In the genomic region with DNA sequence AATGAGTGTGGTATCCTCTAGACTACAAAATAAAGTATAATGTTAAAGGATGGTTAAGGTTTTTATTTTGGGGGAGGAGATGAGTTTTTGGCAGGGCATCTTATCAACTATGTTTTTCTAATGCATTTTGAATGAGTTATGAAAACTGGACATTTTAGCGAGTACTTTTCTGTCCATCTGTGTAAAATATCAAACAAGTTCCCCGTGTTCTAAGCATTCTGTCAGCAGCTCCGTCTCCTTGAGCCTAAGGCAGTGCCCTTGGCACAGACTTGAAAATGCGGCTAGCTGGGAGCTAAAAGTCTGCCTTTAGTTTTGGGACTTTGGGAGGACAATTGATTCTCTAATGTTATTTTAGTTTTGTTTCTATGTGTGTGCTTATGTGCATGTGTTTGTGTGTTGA, we compare ENCODE assay signal across 30 mouse cellular contexts.
"Had no signal": no experiment of that assay in that cellular context is flagged by ENCODE, and none has a peak within 500 bp of the region (broad histone marks: within the 10 kb centered on the region; RNA-seq: fewer than 3 reads in every experiment).

No protein-coding gene starts in this region.

- DNase-seq: left cerebral cortex, postnatal 4 days; liver; liver, embryonic 13.5 days; liver, postnatal 0 days; lung, adult 18-20 months; lung, adult 2 months; lung, embryonic 14.5 days; lung, postnatal 10 days; lung, postnatal 14 days; lung, postnatal 36 days; lung, postnatal 4 days; midbrain, embryonic 14.5 days had no signal

- H3K4me2 ChIP-seq: limb, embryonic 12.5 days; limb, embryonic 13.5 days; limb, embryonic 15.5 days; liver, embryonic 11.5 days; liver, embryonic 12.5 days; liver, embryonic 13.5 days; liver, embryonic 15.5 days; lung, embryonic 14.5 days; lung, embryonic 15.5 days; midbrain, embryonic 12.5 days; midbrain, embryonic 13.5 days; neural tube, embryonic 12.5 days had no signal

- H3K4me1 ChIP-seq: limb, embryonic 10.5 days; limb, embryonic 12.5 days; limb, embryonic 13.5 days; limb, embryonic 15.5 days; liver, embryonic 12.5 days; liver, embryonic 13.5 days; liver, embryonic 15.5 days; lung, embryonic 15.5 days; megakaryocyte, embryonic 14.5 days; midbrain, embryonic 10.5 days; midbrain, embryonic 12.5 days; midbrain, embryonic 13.5 days; neural tube, embryonic 12.5 days had no signal

- ATAC-seq: liver, embryonic 12.5 days; liver, postnatal 0 days; lung, postnatal 0 days; midbrain, embryonic 13.5 days; midbrain, embryonic 16.5 days had no signal

- H3K9ac ChIP-seq: limb, embryonic 12.5 days; limb, embryonic 13.5 days; limb, embryonic 15.5 days; liver, embryonic 12.5 days; liver, embryonic 13.5 days; liver, embryonic 14.5 days; liver, embryonic 15.5 days; liver, postnatal 0 days; lung, embryonic 14.5 days; lung, embryonic 15.5 days; midbrain, embryonic 12.5 days; midbrain, embryonic 13.5 days; neural tube, embryonic 12.5 days had no signal

- H3K27ac ChIP-seq: limb, embryonic 10.5 days; limb, embryonic 12.5 days; limb, embryonic 13.5 days; limb, embryonic 15.5 days; liver, embryonic 12.5 days; liver, embryonic 13.5 days; liver, embryonic 14.5 days; liver, embryonic 15.5 days; lung, embryonic 15.5 days; macrophage; midbrain, embryonic 10.5 days; midbrain, embryonic 12.5 days; midbrain, embryonic 13.5 days; neural tube, embryonic 12.5 days had no signal

- H3K9me3 ChIP-seq: limb, embryonic 10.5 days; limb, embryonic 12.5 days; limb, embryonic 13.5 days; limb, embryonic 15.5 days; liver, embryonic 12.5 days; liver, embryonic 13.5 days; liver, embryonic 15.5 days; lung, embryonic 15.5 days; megakaryocyte, embryonic 14.5 days; midbrain, embryonic 10.5 days; midbrain, embryonic 12.5 days; midbrain, embryonic 13.5 days; neural tube, embryonic 12.5 days had no signal

- H3K4me3 ChIP-seq: limb, embryonic 10.5 days; limb, embryonic 12.5 days; limb, embryonic 13.5 days; limb, embryonic 15.5 days; liver, embryonic 12.5 days; liver, embryonic 13.5 days; liver, embryonic 15.5 days; lung, embryonic 15.5 days; megakaryocyte, embryonic 14.5 days; midbrain, embryonic 10.5 days; midbrain, embryonic 12.5 days; midbrain, embryonic 13.5 days; myocyte; neural tube, embryonic 12.5 days had no signal

- H3K36me3 ChIP-seq: limb, embryonic 12.5 days; limb, embryonic 15.5 days; liver, embryonic 12.5 days; liver, embryonic 13.5 days; liver, embryonic 15.5 days; lung, embryonic 15.5 days; midbrain, embryonic 10.5 days; midbrain, embryonic 12.5 days; midbrain, embryonic 13.5 days; neural tube, embryonic 12.5 days had no signal

- H3K27me3 ChIP-seq: limb, embryonic 12.5 days; limb, embryonic 13.5 days; limb, embryonic 15.5 days; liver, embryonic 12.5 days; liver, embryonic 13.5 days; liver, embryonic 15.5 days; lung, embryonic 15.5 days; midbrain, embryonic 12.5 days; midbrain, embryonic 13.5 days; neural tube, embryonic 12.5 days had no signal
